Mouse (Mus musculus) cerebellum, adult 2 months (tissue): ENCODE data around the gene Eya4. TPM values are rescaled to one million over a fixed set of nuclear protein-coding genes. Genes with fewer than 3 reads are reported as not detected.

ENCODE experiments used
- DNase-seq, 2 experiments: peaks; one replicate each; pipeline ENCODE4 v3.0.0; 2021
- H3K27ac ChIP-seq: fragments of 200-500 bp; 2 replicates; pipeline ENCODE4 v1.5.1; 2012; ENCODE audit warnings: low read length, control low read depth, inconsistent platforms; ENCODE audit not compliant: insufficient read depth
- H3K27me3 ChIP-seq: fragments of 200-500 bp; 2 replicates; pipeline ENCODE4 v1.6.1; 2012; ENCODE audit warnings: inconsistent platforms, mild to moderate bottlenecking, low read length, moderate library complexity; ENCODE audit not compliant: control insufficient read depth, insufficient read depth
- H3K4me1 ChIP-seq: fragments of 200-500 bp; 2 replicates; pipeline ENCODE4 v1.6.1; 2011; ENCODE audit warnings: low read length; ENCODE audit not compliant: control insufficient read depth, insufficient read depth
- H3K4me3 ChIP-seq: fragments of 200-500 bp; replicated peaks from 2 replicates; pipeline ENCODE3; 2011; ENCODE audit warnings: mild to moderate bottlenecking, low read depth, low read length, control low read depth; ENCODE audit not compliant: insufficient read depth
- CTCF ChIP-seq: fragments of 200-500 bp; IDR thresholded peaks from 2 replicates; pipeline ENCODE4 v1.5.1; 2011; ENCODE audit warnings: low read depth, mild to moderate bottlenecking, control low read depth, low read length, moderate library complexity, borderline replicate concordance; ENCODE audit not compliant: insufficient read depth
- POLR2A ChIP-seq: fragments of 200-500 bp; IDR thresholded peaks from 2 replicates; pipeline ENCODE4 v1.6.1; 2011; ENCODE audit warnings: low read length, control low read depth, borderline replicate concordance; ENCODE audit not compliant: insufficient read depth
- WGBS: fragments of 180-500 bp; shearing (Covaris S2); methylation state at CpG from one replicate; pipeline ENCODE4 v1.1.7; 2018; 5-methylcytosine and 5-hydroxymethylcytosine counted together
- polyA plus RNA-seq: library from polyadenylated mRNA; depleted of rRNA; stranded (reverse); fragments of >200 nt; gene quantifications from 2 replicates; pipeline ENCODE4 v1.2.3, GENCODE M21; 2012

The Eya4 gene
- polyA plus RNA-seq, 1 experiment, result 0.82 TPM

DNA sequence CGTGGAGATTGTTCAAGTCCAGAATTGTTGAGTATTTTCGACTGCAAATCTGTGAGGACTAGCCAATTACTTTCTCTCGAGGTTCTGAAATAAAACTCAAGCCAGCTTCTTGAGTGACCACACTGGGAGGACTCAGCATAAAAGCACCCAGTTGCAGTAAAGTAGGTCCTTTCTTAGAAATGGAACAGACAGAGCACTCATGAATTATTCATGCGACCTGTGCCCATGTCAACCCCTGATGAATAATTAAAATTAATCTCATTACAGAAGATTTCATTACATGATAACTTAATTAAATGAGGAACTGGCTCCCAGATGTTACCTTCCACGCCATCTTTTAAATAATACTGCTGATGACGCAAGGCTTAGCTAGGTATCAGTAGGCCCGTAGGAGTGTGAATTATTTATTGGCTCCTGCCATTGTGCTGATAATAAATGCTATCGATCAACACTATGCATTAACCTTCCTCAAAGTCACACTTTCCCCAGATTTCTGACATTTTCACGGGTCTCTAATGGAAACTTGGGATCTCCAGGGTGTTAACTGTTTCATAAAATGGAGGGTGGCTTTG lies 79.5 kb downstream of the Eya4 start:
- Histone ChIP-seq H3K4me1 (no peaks in the 10 kb centered on the region), H3K27me3 (no peaks in the 10 kb centered on the region), H3K27ac (no peak overlapping the region), H3K4me3 (no peak overlapping the region)
- no peak for TF ChIP-seq CTCF
- no peak for TF ChIP-seq POLR2A
- 52% methylated on average over 9 of the region's 9 CpGs for WGBS
- DNase-seq, result no peak

DNA sequence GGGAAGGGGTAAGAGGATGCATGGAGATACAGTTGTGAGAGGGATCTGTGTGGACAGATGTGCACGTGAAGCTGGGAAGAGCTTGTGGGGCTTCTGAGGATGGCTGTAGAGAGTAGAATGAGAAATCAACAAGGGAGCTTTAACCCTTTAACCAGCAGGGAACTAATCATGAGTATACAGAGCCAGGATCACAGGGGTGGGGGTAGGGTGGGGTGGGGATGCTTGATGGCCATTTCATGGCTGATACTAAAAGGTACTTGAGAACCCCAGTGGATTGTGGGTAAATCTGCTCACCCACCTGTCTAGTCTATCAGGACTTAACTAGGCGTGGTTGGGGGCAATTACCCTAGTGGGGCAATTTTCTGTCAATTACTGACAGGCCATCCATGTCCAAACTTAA lies 80.1 kb downstream of the Eya4 start:
- 87% methylated on average over 2 of the region's 2 CpGs for WGBS
- no peak for TF ChIP-seq POLR2A
- no peak for TF ChIP-seq CTCF
- Histone ChIP-seq H3K27me3 (no peaks in the 10 kb centered on the region), H3K4me1 (no peaks in the 10 kb centered on the region), H3K4me3 (no peak overlapping the region), H3K27ac (no peak overlapping the region)
- DNase-seq, result no peak

- 27% methylated on average over 4 of the region's 4 CpGs for WGBS
- no peaks in the 10 kb centered on the region for H3K27me3 ChIP-seq
- TF ChIP-seq CTCF, result no peak
- no peak for TF ChIP-seq POLR2A
- H3K27ac ChIP-seq, result no peak overlapping the region
- H3K4me1 ChIP-seq, result no peaks in the 10 kb centered on the region
- DNase-seq, result no peak
- H3K4me3 ChIP-seq, result no peak overlapping the region
These were observed 98.4 kb downstream of the Eya4 start for GRCm38 (mm10) chr10:23252180-23252579.

DNA sequence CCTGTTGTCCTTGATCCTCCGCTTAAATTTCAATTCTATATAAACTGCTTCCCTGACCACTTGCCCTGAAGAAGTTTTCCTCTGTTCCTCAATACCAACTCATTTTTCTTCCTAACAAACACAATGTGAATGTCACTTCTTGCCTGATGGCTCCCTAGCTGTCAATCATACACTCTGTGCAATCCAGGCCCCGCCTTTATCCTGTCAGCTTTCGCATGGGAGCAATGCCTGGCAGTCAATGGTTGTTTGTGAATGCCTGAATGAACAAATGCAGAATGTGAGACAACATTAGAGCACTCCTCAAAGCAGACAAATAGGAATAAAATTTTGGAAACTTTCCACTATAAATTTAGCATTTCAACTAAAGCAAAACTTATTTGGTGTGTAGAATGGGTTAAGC lies 104.1 kb downstream of the Eya4 start:
- TF ChIP-seq CTCF (no peak), POLR2A (no peak)
- no peak overlapping the region for H3K27ac ChIP-seq
- DNase-seq, result no peak
- H3K4me1 ChIP-seq, result no peaks in the 10 kb centered on the region
- 54% methylated on average over 3 of the region's 3 CpGs for WGBS
- H3K27me3 ChIP-seq, result no peaks in the 10 kb centered on the region
- no peak overlapping the region for H3K4me3 ChIP-seq

GRCm38 (mm10) chr10:23236918-23237317 lies 113.7 kb downstream of the Eya4 start:
- no peak overlapping the region for H3K4me3 ChIP-seq
- H3K27ac ChIP-seq, result no peak overlapping the region
- H3K27me3 ChIP-seq, result no peaks in the 10 kb centered on the region
- H3K4me1 ChIP-seq, result no peaks in the 10 kb centered on the region
- TF ChIP-seq CTCF (no peak), POLR2A (no peak)
- WGBS, result 47% methylated on average over 11 of the region's 11 CpGs
- no peak for DNase-seq

DNA sequence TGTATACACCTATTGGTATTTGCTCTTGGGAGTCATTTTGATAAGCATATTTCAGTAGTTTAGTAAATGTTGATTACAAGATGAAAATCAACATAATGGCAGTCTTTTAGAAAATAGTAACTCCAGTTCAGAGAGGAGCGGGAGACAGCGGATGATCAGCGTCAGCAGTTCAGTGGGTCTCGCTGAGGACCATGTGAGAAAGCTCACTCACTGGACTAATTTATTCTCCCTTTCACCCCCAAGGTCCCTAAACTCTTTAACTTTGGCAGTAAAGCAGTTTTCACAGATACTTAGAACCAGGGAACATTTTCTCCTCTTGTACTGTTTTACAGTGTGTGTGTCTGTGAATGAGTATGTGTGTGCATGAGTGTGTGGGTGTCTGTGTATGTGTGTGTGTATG lies 115.2 kb downstream of the Eya4 start:
- DNase-seq, result no peak
- Histone ChIP-seq H3K4me1 (no peaks in the 10 kb centered on the region), H3K27ac (no peak overlapping the region), H3K27me3 (no peaks in the 10 kb centered on the region), H3K4me3 (no peak overlapping the region)
- 95% methylated on average over 4 of the region's 4 CpGs for WGBS
- TF ChIP-seq POLR2A (no peak), CTCF (no peak)

- Histone ChIP-seq H3K27ac (no peak overlapping the region), H3K4me3 (no peak overlapping the region), H3K27me3 (no peaks in the 10 kb centered on the region), H3K4me1 (no peaks in the 10 kb centered on the region)
- DNase-seq, result no peak
- 59% methylated on average over 6 of the region's 6 CpGs for WGBS
- no peak for TF ChIP-seq POLR2A
These were observed 117.2 kb downstream of the Eya4 start for GRCm38 (mm10) chr10:23233425-23233824.

- TF ChIP-seq POLR2A (no peak), CTCF (no peak)
- Histone ChIP-seq H3K27me3 (no peaks in the 10 kb centered on the region), H3K4me1 (no peaks in the 10 kb centered on the region), H3K27ac (no peak overlapping the region), H3K4me3 (no peak overlapping the region)
- WGBS, result 68% methylated on average over 5 of the region's 5 CpGs
- DNase-seq, result no peak
These were observed 119.7 kb downstream of the Eya4 start for GRCm38 (mm10) chr10:23230863-23231262.

- DNase-seq, result no peak
- TF ChIP-seq POLR2A (no peak), CTCF (no peak)
- H3K4me3 ChIP-seq, result no peak overlapping the region
- H3K27ac ChIP-seq, result no peak overlapping the region
- H3K27me3 ChIP-seq, result no peaks in the 10 kb centered on the region
- no peaks in the 10 kb centered on the region for H3K4me1 ChIP-seq
- WGBS, result 95% methylated on average over 5 of the region's 5 CpGs
These were observed 127.2 kb downstream of the Eya4 start for GRCm38 (mm10) chr10:23223336-23223735.
